In the genomic region with DNA sequence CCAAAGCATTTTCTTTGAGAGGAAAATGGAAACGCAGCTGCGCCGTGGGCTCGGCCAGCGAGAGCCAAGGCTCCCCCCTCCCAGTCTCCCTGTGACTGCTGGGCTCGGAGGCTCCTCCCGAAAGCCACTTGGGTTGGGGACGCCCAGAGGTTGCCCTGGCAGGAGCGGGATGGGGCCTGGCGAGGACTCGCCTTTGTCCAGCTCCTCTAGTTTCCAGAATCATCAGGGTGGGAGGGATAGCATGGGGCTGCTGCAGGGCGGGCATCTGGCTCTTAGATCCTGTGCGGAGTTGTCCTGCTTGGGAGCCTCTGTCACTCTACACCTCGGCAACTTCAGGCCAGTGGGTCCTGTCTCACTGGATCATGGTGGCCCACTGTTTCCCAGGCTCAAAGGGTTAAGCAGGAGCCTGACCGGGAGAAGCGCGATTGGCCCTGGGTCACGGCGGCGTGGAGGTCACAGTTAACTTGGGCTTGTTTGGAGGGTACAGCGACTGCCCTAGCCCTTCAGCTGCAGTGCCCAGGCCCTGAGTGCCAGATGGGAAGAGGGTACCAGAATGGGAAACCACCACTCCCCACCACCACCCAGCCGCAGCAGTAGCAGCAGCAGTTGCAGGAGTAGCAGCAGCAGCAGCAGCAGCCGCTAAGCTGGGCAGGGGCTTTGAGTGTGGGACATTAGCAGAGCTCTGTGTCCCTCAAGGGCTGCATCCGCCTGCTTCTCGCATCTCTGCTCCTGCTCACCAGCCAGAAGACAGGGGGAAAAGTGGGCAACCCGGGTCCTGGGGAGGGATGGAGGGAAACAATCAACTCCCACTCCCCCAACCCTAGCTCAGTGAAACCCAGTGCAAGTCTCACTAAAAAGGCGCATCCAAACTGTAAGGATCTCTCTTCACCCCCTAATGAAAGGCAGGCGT, we compare ENCODE assay signal across 8 mouse cellular contexts. TPM values are rescaled to one million over a fixed set of nuclear protein-coding genes. Genes with fewer than 3 reads are reported as not detected.
DNase-seq lines count a peak whose midpoint lies in the region; ATAC-seq and TF ChIP-seq lines count a peak whose summit lies in the region.

No protein-coding gene starts in this region.

- no peak for ATAC-seq in heart, postnatal 0 days (ENCODE audit: insufficient read depth, low read depth)
- ATAC-seq in limb, embryonic 12.5 days (ENCODE audit: insufficient number of reproducible peaks, insufficient read depth, low FRiP score, low TSS enrichment, low read depth) = peak; percentile 28

- no peak for TF ChIP-seq CTCF in heart, postnatal 0 days (IDR thresholded peaks at IDR 0.05; ENCODE audit: low read depth)

- H3K4me2 ChIP-seq in heart, postnatal 0 days (ENCODE audit: low read depth, low read length) = peak overlapping the region; percentile 92
- peak overlapping the region; percentile 97 for H3K4me2 ChIP-seq in limb, embryonic 12.5 days

- WGBS in embryonic facial prominence, embryonic 10.5 days = under 1% methylated on average over 28 of the region's 28 CpGs
- under 1% methylated on average over 28 of the region's 28 CpGs for WGBS in heart, postnatal 0 days
- under 1% methylated on average over 28 of the region's 28 CpGs for WGBS in limb, embryonic 12.5 days

- H3K27me3 ChIP-seq in embryonic facial prominence, embryonic 10.5 days (replicated peaks; ENCODE audit: low read depth, poor library complexity, severe bottlenecking) = peaks cover 84% of the 10 kb centered on the region
- H3K27me3 ChIP-seq in heart, postnatal 0 days (ENCODE audit: control insufficient read depth, insufficient read depth, low read length) = peaks cover 92% of the 10 kb centered on the region
- H3K27me3 ChIP-seq in limb, embryonic 12.5 days = peaks cover 64% of the 10 kb centered on the region

- H3K4me1 ChIP-seq in embryonic facial prominence, embryonic 10.5 days = peaks cover 45% of the 10 kb centered on the region
- 0 out of 2 replicates have a peak, but pooled peaks cover 13% of the 10 kb centered on the region for H3K4me1 ChIP-seq in heart, postnatal 0 days (ENCODE audit: control insufficient read depth, insufficient read depth)
- peaks cover 38% of the 10 kb centered on the region for H3K4me1 ChIP-seq in limb, embryonic 12.5 days (replicated peaks)

- no peak for TF ChIP-seq EP300 in heart, postnatal 0 days (IDR thresholded peaks at IDR 0.05; ENCODE audit: low read depth)

- H3K9me3 ChIP-seq in embryonic facial prominence, embryonic 10.5 days = no peaks in the 10 kb centered on the region
- H3K9me3 ChIP-seq in heart, postnatal 0 days (replicated peaks; ENCODE audit: control insufficient read depth, low read length) = no peaks in the 10 kb centered on the region
- no peaks in the 10 kb centered on the region for H3K9me3 ChIP-seq in limb, embryonic 12.5 days

- H3K36me3 ChIP-seq in embryonic facial prominence, embryonic 10.5 days (replicated peaks) = no peaks in the 10 kb centered on the region
- H3K36me3 ChIP-seq in heart, postnatal 0 days (replicated peaks; ENCODE audit: control insufficient read depth, insufficient read depth, low read length) = no peaks in the 10 kb centered on the region
- no peaks in the 10 kb centered on the region for H3K36me3 ChIP-seq in limb, embryonic 12.5 days

- no peak overlapping the region for H3K9ac ChIP-seq in heart, postnatal 0 days (replicated peaks; ENCODE audit: low read depth, low read length)
- H3K9ac ChIP-seq in limb, embryonic 12.5 days (replicated peaks) = peak overlapping the region; percentile 38; the same call in 1 of the 2 replicates

- peak overlapping the region; percentile 73 for H3K4me3 ChIP-seq in embryonic facial prominence, embryonic 10.5 days
- peak overlapping the region; percentile 58 for H3K4me3 ChIP-seq in heart, postnatal 0 days (ENCODE audit: low read depth, low read length)
- H3K4me3 ChIP-seq in limb, embryonic 12.5 days (replicated peaks) = peak overlapping the region; percentile 62

- H3K27ac ChIP-seq in embryonic facial prominence, embryonic 10.5 days (replicated peaks) = peak overlapping the region; percentile 87
- H3K27ac ChIP-seq in heart, postnatal 0 days (ENCODE audit: low read depth) = no peak overlapping the region
- no peak overlapping the region for H3K27ac ChIP-seq in limb, embryonic 12.5 days

- peak; percentile 16 for DNase-seq in layer of hippocampus, adult 11-12 months (ENCODE audit: low spot score)
- DNase-seq in layer of hippocampus, adult 9-10 months (ENCODE audit: low spot score) = no peak
- DNase-seq in embryonic facial prominence, embryonic 10.5 days (ENCODE audit: low spot score) = peak; percentile 67
- no peak for DNase-seq in heart, postnatal 0 days (ENCODE audit: low spot score)
- DNase-seq in retina, postnatal 1 day = peak; percentile 61
- no peak for DNase-seq in lung, postnatal 14 days
- no peak for DNase-seq in spleen, adult 18-20 months

RNA-seq across cellular contexts. Expression of a gene that starts 1.6 kb away (rescaled TPM):
- polyA plus RNA-seq in embryonic facial prominence, embryonic 10.5 days (2016; fragmentation: Nextera tagmentation; extraction: Ambion mirVana) = 2.2 and 2.7 TPM in 2 replicates
- 0.50 TPM in 2 replicates for total RNA-seq in heart, postnatal 0 days (2014; rRNA removed; ENCODE audit: low replicate concordance)
- polyA plus RNA-seq in heart, postnatal 0 days (2015; fragmentation: Nextera tagmentation; extraction: Ambion mirVana) = 0.61 and 0.67 TPM in 2 replicates
- polyA plus RNA-seq in limb, embryonic 12.5 days (2016; fragmentation: Nextera tagmentation; extraction: Ambion mirVana) = 6.3 and 6.9 TPM in 2 replicates

Comparison
In these comparisons a context has a peak if more than half of its experiments do, and no peak if none do; other contexts are left out.
1. DNase-seq: peak in layer of hippocampus, adult 11-12 months (single experiment), embryonic facial prominence, embryonic 10.5 days (single experiment) and retina, postnatal 1 day (single experiment); none in layer of hippocampus, adult 9-10 months (single experiment), heart, postnatal 0 days (single experiment), lung, postnatal 14 days (single experiment) and spleen, adult 18-20 months (0 of 2).
2. Peak in every context shown above with its lines, with median percentiles within 50 percentile points of each other: H3K4me3 ChIP-seq.